Mouse (Mus musculus) CH12.LX (cell line): ENCODE measurements around the gene Fam171a2. TPM values are rescaled to one million over a fixed set of nuclear protein-coding genes. Genes with fewer than 3 reads are reported as not detected.

Experiments used
- DNase-seq: peaks from one replicate; pipeline ENCODE4 v3.0.0-alpha.2; 2013; ENCODE audit errors: extremely low read depth
- H3K27ac ChIP-seq: 2 replicates; pipeline ENCODE4 v1.5.1; 2012; ENCODE audit warnings: low read depth, mild to moderate bottlenecking, control low read depth, moderate library complexity; ENCODE audit not compliant: insufficient read depth
- H3K27me3 ChIP-seq: replicated peaks from 2 replicates; pipeline ENCODE3; 2012; ENCODE audit warnings: inconsistent platforms
- H3K36me3 ChIP-seq, 2 experiments: replicated peaks in 1 of 2; 2 replicates each; pipeline versions ENCODE3 to v1.6.1; 2012; ENCODE audit warnings: inconsistent platforms in 1 of 2, low read length in 1 of 2, mild to moderate bottlenecking in 1 of 2, mixed read lengths in 1 of 2, moderate library complexity in 1 of 2; ENCODE audit not compliant: control insufficient read depth in 1 of 2, insufficient read depth in 1 of 2
- H3K4me1 ChIP-seq, 2 experiments: 2 replicates each; pipeline ENCODE4 v1.6.1; 2012; ENCODE audit warnings: inconsistent platforms in 1 of 2, moderate library complexity in 1 of 2; ENCODE audit not compliant: insufficient read depth in 2 of 2, control insufficient read depth in 1 of 2
- H3K4me2 ChIP-seq: 2 replicates; pipeline ENCODE4 v1.6.1; 2012; ENCODE audit warnings: low read depth, mild to moderate bottlenecking, control low read depth; ENCODE audit not compliant: poor library complexity, insufficient read depth, severe bottlenecking
- H3K4me3 ChIP-seq, 3 experiments: fragments of 150-350 bp in 1 of 3; sonication (generic) in 1 of 3; replicated peaks in 1 of 3; 2 replicates each; pipeline versions ENCODE3 to v1.5.1; 2011 to 2012; ENCODE audit warnings: low read depth in 2 of 3, low read length in 2 of 3, mild to moderate bottlenecking in 2 of 3, moderate library complexity in 2 of 3, control low read depth in 1 of 3, improper control_type of control experiment in 1 of 3, inconsistent platforms in 1 of 3, mixed read lengths in 1 of 3; ENCODE audit not compliant: poor library complexity in 1 of 3
- H3K79me2 ChIP-seq: replicated peaks from 2 replicates; pipeline ENCODE4 v1.6.1; 2012; ENCODE audit warnings: mild to moderate bottlenecking, moderate library complexity; ENCODE audit not compliant: control insufficient read depth, poor library complexity, insufficient read depth, severe bottlenecking; ENCODE audit errors: extremely low read depth
- H3K9ac ChIP-seq: 2 replicates; pipeline ENCODE4 v1.6.1; 2012; ENCODE audit warnings: low read depth, mild to moderate bottlenecking, control low read depth, moderate library complexity; ENCODE audit not compliant: insufficient read depth
- H3K9me3 ChIP-seq: replicated peaks from 2 replicates; pipeline ENCODE3; 2012; ENCODE audit warnings: low read length, inconsistent platforms, mixed read lengths
- BHLHE40 ChIP-seq: IDR thresholded peaks from 2 replicates; pipeline ENCODE4 v1.6.1; 2011; ENCODE audit warnings: mild to moderate bottlenecking, low read depth, low read length, improper control_type of control experiment
- CHD1 ChIP-seq: IDR thresholded peaks from 2 replicates; pipeline ENCODE4 v1.6.1; 2012; ENCODE audit warnings: low read depth, low read length, improper control_type of control experiment, inconsistent platforms
- ELF1 ChIP-seq: IDR thresholded peaks from 2 replicates; pipeline ENCODE4 v1.6.1; 2014; ENCODE audit warnings: low read depth, mild to moderate bottlenecking, inconsistent platforms, low read length, improper control_type of control experiment
- EP300 ChIP-seq: IDR thresholded peaks from 2 replicates; pipeline ENCODE4 v1.6.1; 2011; ENCODE audit warnings: low read length, improper control_type of control experiment
- ETS1 ChIP-seq: conservative IDR thresholded peaks from 2 replicates; pipeline ENCODE4 v1.6.1; 2012; ENCODE audit warnings: low read depth, mild to moderate bottlenecking, inconsistent platforms, low read length, improper control_type of control experiment, moderate library complexity
- IRF4 ChIP-seq: IDR thresholded peaks from 2 replicates; pipeline ENCODE4 v1.6.1; 2014; ENCODE audit warnings: low read depth, mild to moderate bottlenecking, inconsistent platforms, low read length, improper control_type of control experiment
- KAT2A ChIP-seq: IDR thresholded peaks from 2 replicates; pipeline ENCODE4 v1.6.1; 2012; ENCODE audit warnings: low read length, improper control_type of control experiment, inconsistent platforms; ENCODE audit not compliant: insufficient replicate concordance
- MAX ChIP-seq: IDR thresholded peaks from 2 replicates; pipeline ENCODE4 v1.6.1; 2011; ENCODE audit warnings: low read length, improper control_type of control experiment
- NELFE ChIP-seq: IDR thresholded peaks from 2 replicates; pipeline ENCODE4 v1.6.1; 2011; ENCODE audit warnings: low read depth, low read length, improper control_type of control experiment
- POLR2AphosphoS2 ChIP-seq: IDR thresholded peaks from 2 replicates; pipeline ENCODE4 v1.6.1; 2011; ENCODE audit warnings: low read depth, low read length, improper control_type of control experiment
- RAD21 ChIP-seq: IDR thresholded peaks from 2 replicates; pipeline ENCODE4 v1.6.1; 2011; ENCODE audit warnings: low read depth, mild to moderate bottlenecking, low read length, improper control_type of control experiment, moderate library complexity
- SIN3A ChIP-seq: IDR thresholded peaks from 2 replicates; pipeline ENCODE4 v1.6.1; 2012; ENCODE audit warnings: low read length, improper control_type of control experiment, inconsistent platforms
- SMC3 ChIP-seq: IDR thresholded peaks from 2 replicates; pipeline ENCODE4 v1.6.1; 2011; ENCODE audit warnings: low read depth, low read length, improper control_type of control experiment
- USF2 ChIP-seq: conservative IDR thresholded peaks from 2 replicates; pipeline ENCODE4 v1.6.1; 2011; ENCODE audit warnings: low read depth, low read length, improper control_type of control experiment
- ZC3H11A ChIP-seq: IDR thresholded peaks from 2 replicates; pipeline ENCODE4 v1.6.1; 2012; ENCODE audit warnings: low read depth, mild to moderate bottlenecking, inconsistent platforms, low read length, improper control_type of control experiment
- ZMIZ1 ChIP-seq: IDR thresholded peaks from 2 replicates; pipeline ENCODE4 v1.6.1; 2012; ENCODE audit warnings: low read depth, mild to moderate bottlenecking, inconsistent platforms, low read length, improper control_type of control experiment
- dilution Hi-C: fragments of 300-500 bp; cut with MboI; formaldehyde crosslinking; loops from 2 replicates; pipeline ENCODE4 v1.14.3; 2020; ENCODE audit warnings: low sequenced_read_pairs; ENCODE audit not compliant: extremely low pct_unique_long_range_greater_than_20kb, extremely low pct_ligation_motif_present
- in situ Hi-C: fragments of 300-500 bp; cut with MboI; formaldehyde crosslinking; loops from 3 replicates; pipeline ENCODE4 v1.14.3; 2019; ENCODE audit warnings: low sequenced_read_pairs, low pct_ligation_motif_present, low pct_unique_long_range_greater_than_20kb, mixed read lengths
- polyA plus RNA-seq: library from polyadenylated mRNA; unstranded; fragments of >175 nt; gene quantifications from 2 replicates; pipeline ENCODE4 v1.2.1, GENCODE M21; 2012; ENCODE audit warnings: low read depth; ENCODE audit not compliant: insufficient read length
- total RNA-seq, 2 experiments: library from RNA; depleted of rRNA; stranded (reverse); fragments of 300-350 nt in 1 of 2; fragments of >200 nt in 1 of 2; gene quantifications; 2 replicates each; pipeline ENCODE4 v1.2.3; 2012 to 2014

Gene Fam171a2
- total and polyA plus RNA-seq, 3 experiments = not detected

GRCm38 (mm10) chr11:102435754-102436470 is 11.6 kb downstream of the Fam171a2 start:
- no peak for TF ChIP-seq CHD1
- TF ChIP-seq POLR2AphosphoS2 = no peak
- no peak for TF ChIP-seq ZMIZ1
- no peak for TF ChIP-seq RAD21
- TF ChIP-seq SIN3A = no peak
- TF ChIP-seq KAT2A = no peak
- no peak for TF ChIP-seq ETS1
- no peak for TF ChIP-seq EP300
- TF ChIP-seq MAX = no peak
- TF ChIP-seq ZC3H11A = no peak
- TF ChIP-seq BHLHE40 = no peak
- TF ChIP-seq SMC3 = no peak
- TF ChIP-seq USF2 = no peak
- no peak overlapping the region for H3K9ac ChIP-seq
- peaks cover 29% of the 10 kb centered on the region for H3K9me3 ChIP-seq
- no peak overlapping the region for H3K4me3 ChIP-seq
- no peak overlapping the region for H3K27ac ChIP-seq
- dilution Hi-C loops = no loop called here
- in situ Hi-C loops = no loop called here
- no peaks in the 10 kb centered on the region for H3K79me2 ChIP-seq
- H3K4me2 ChIP-seq = no peak overlapping the region
- DNase-seq = no peak
- peaks cover 27 to 40% of the 10 kb centered on the region in 2 experiments for H3K4me1 ChIP-seq
- H3K36me3 ChIP-seq = peaks cover 24 to 47% of the 10 kb centered on the region in 2 experiments
- no peaks in the 10 kb centered on the region for H3K27me3 ChIP-seq

GRCm38 (mm10) chr11:102434816-102435705 is 12.4 kb downstream of the Fam171a2 start:
- H3K9me3 ChIP-seq = peaks cover 29% of the 10 kb centered on the region
- H3K79me2 ChIP-seq = no peaks in the 10 kb centered on the region
- no peaks in the 10 kb centered on the region for H3K27me3 ChIP-seq
- peaks cover 24 to 47% of the 10 kb centered on the region in 2 experiments for H3K36me3 ChIP-seq
- H3K4me1 ChIP-seq = peaks cover 27 to 40% of the 10 kb centered on the region in 2 experiments
- H3K27ac ChIP-seq = no peak overlapping the region
- no peak overlapping the region for H3K4me3 ChIP-seq
- dilution Hi-C loops = no loop called here
- H3K9ac ChIP-seq = no peak overlapping the region
- DNase-seq = no peak
- in situ Hi-C loops = loop anchor here (5.0 kb wide), 1 partner anchor 133 kb away; no protein-coding TSS in a partner anchor
- no peak overlapping the region for H3K4me2 ChIP-seq
- TF ChIP-seq NELFE (no peak), IRF4 (no peak), ELF1 (no peak), KAT2A (no peak)
